Mouse (Mus musculus): ENCODE results near the gene Amigo2. TPM values are rescaled to one million over a fixed set of nuclear protein-coding genes. Genes with fewer than 3 reads are reported as not detected.

Amigo2 gene
- polyA plus RNA-seq, 1 experiment from 2014 or later = 11.2 TPM

DNA sequence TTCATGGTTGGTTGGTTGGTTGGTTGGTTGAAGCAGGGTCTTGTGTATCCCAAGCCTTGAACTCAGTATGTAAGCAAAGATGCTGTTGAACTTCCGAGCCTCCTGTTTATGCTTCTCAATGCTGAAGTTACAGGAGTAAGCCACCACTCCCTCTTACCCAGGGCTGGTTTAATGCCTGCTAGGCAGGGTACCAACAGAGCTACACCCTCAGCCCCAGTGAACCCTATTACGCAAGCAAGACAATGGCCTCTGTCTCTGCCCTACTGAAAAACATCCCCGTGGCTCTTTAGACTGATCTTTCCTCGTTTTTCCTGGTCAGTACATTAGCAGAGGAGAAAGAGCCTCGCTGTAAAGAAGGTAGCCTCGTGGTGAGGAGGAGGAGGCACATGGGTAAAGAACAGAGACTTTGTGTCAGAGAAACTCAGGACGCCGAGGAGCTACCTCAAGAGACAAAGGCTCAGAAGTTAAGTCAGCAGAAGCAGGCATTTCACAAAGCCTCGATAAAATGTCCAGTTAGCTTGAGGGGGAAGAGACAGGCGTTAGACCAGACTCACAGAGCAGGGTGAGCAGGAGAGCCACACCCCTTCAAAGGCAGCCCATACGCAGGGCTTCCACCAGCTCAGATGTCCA is 13.0 kb upstream of the Amigo2 start:
- no peak overlapping the region for H3K9ac ChIP-seq
- H3K4me2 ChIP-seq = no peak overlapping the region
- ATAC-seq (ENCODE audit: low FRiP score, low read depth) = no peak
- no peaks in the 10 kb centered on the region for H3K36me3 ChIP-seq
- no peak overlapping the region for H3K27ac ChIP-seq (replicated peaks)
- no peak overlapping the region for H3K4me3 ChIP-seq
- WGBS = 79% methylated on average over 11 of the region's 11 CpGs
- no peaks in the 10 kb centered on the region for H3K27me3 ChIP-seq
- H3K9me3 ChIP-seq = no peaks in the 10 kb centered on the region
- H3K4me1 ChIP-seq (replicated peaks) = no peaks in the 10 kb centered on the region

DNA sequence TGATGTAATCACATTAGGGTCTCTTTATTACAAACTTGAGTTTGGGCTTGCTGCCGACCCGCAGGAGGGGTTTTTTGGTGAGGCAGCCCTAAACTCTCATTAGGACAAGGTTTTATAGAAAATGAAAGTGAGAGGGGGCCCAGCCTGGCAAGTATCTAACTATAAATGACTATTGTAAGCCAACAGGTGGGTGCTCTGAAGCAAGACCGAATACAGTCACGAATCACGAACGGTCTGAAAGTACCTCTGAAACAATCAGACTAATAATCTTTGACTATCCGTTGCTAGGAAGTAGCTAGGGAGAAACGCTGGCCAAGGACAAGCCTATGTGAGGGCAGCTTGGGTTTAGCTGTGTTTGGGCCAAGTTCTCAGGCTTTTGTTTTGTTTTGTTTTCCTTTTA is 12.2 kb upstream of the Amigo2 start:
- Histone ChIP-seq H3K4me2 (no peak overlapping the region), H3K27ac (replicated peaks) (no peak overlapping the region), H3K9ac (no peak overlapping the region), H3K9me3 (no peaks in the 10 kb centered on the region), H3K4me3 (no peak overlapping the region), H3K4me1 (replicated peaks) (no peaks in the 10 kb centered on the region), H3K27me3 (no peaks in the 10 kb centered on the region), H3K36me3 (no peaks in the 10 kb centered on the region)
- no peak for ATAC-seq (ENCODE audit: low FRiP score, low read depth)
- WGBS = 70% methylated on average over 8 of the region's 8 CpGs

DNA sequence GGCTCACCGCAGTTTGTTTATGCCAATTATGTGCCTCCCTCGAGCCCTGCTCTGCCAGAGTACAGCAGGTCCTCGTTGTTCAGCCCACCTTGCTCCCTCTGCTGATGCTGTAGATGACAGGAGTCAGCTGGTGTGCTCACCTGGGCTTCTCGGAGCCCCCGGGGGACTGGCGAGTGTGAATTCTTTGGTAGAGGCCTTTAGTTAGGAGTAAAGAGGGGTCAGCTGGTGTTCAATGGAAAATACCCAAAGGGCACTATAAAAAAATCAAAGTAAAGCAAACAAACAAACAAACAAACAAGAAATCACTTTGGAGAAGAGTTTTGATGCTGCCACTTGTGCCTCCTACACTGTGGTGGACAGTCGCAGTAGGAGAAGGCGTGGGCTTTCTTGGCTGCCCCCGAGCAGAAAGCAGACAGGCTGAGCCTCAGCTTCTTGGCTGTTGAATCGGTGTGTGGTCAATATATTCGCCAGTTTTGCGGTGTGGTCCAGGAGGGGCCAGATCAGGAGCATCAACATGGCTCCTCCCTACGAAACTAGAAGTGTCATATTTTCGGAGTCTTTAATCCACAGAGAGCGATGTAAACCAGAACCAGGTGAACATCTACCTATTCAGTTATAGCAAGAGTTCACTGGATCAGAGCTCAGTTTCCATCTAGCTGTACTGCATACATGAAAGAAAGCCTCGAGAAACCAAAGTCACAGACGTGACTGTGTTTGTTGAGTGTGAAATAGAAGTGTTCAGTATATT is 11.6 kb upstream of the Amigo2 start:
- H3K9me3 ChIP-seq = no peaks in the 10 kb centered on the region
- H3K27ac ChIP-seq (replicated peaks) = no peak overlapping the region
- WGBS = 89% methylated on average over 17 of the region's 17 CpGs
- no peak overlapping the region for H3K9ac ChIP-seq
- H3K27me3 ChIP-seq = no peaks in the 10 kb centered on the region
- no peak overlapping the region for H3K4me2 ChIP-seq
- no peak overlapping the region for H3K4me3 ChIP-seq
- H3K36me3 ChIP-seq = no peaks in the 10 kb centered on the region
- no peak for ATAC-seq (ENCODE audit: low FRiP score, low read depth)
- no peaks in the 10 kb centered on the region for H3K4me1 ChIP-seq (replicated peaks)

DNA sequence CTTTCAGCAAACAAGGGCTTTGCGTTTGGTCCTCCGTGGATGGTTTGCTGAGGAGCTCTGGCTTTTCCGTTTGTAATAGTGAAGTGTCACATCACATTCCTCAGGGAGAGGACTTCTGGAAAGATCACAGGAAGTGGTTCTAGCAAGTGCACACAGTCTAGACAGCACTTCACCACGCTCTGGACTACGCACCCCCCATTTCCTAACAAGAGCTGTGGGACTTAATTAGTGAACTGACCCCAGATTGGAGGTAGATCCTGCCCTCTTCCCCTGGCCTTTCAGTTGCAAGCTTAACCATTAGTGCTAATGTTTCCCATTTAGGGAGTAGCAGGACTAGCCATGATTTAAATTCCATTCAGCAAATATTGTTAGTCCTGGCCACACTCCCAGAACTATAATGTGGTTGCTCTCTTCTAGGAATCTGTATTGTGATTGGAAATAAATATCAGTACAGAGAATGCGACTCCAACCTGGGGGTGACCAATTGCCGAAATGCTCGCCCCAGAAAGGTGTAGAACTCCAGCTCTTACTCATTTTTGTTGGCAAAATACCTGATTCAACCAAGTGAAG is 10.2 kb upstream of the Amigo2 start:
- Histone ChIP-seq H3K36me3 (no peaks in the 10 kb centered on the region), H3K4me1 (replicated peaks) (no peaks in the 10 kb centered on the region), H3K27ac (replicated peaks) (0 out of 2 replicates have a peak overlapping the region, but pooled peaks have one; percentile 9), H3K4me2 (no peak overlapping the region), H3K27me3 (no peaks in the 10 kb centered on the region), H3K9me3 (no peaks in the 10 kb centered on the region), H3K4me3 (no peak overlapping the region), H3K9ac (no peak overlapping the region)
- no peak for ATAC-seq (ENCODE audit: low FRiP score, low read depth)
- WGBS = 78% methylated on average over 8 of the region's 8 CpGs

DNA sequence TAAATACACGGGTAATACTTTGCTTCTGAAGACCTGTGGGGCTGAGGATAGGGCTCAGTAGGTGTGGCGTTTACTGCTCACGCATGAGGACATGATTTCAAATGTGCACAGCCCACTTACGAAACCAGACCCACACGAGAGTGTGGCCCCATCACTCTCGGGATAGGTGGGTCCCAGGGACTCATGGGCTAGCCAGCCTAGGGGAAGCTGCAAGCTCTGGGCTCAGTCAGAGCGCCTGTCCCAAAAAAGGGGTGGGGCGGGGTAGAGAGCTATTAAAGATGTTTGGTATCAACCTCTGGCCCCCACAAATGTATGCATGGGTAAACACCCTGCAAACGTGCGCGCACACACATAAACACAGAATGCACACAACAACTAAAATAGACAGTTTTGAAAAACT is 9.3 kb upstream of the Amigo2 start:
- H3K4me2 ChIP-seq = no peak overlapping the region
- H3K27me3 ChIP-seq = no peaks in the 10 kb centered on the region
- no peaks in the 10 kb centered on the region for H3K9me3 ChIP-seq
- no peaks in the 10 kb centered on the region for H3K4me1 ChIP-seq (replicated peaks)
- H3K27ac ChIP-seq (replicated peaks) = no peak overlapping the region
- WGBS = 96% methylated on average over 11 of the region's 11 CpGs
- H3K36me3 ChIP-seq = no peaks in the 10 kb centered on the region
- H3K9ac ChIP-seq = no peak overlapping the region
- ATAC-seq (ENCODE audit: low FRiP score, low read depth) = no peak
- no peak overlapping the region for H3K4me3 ChIP-seq

DNA sequence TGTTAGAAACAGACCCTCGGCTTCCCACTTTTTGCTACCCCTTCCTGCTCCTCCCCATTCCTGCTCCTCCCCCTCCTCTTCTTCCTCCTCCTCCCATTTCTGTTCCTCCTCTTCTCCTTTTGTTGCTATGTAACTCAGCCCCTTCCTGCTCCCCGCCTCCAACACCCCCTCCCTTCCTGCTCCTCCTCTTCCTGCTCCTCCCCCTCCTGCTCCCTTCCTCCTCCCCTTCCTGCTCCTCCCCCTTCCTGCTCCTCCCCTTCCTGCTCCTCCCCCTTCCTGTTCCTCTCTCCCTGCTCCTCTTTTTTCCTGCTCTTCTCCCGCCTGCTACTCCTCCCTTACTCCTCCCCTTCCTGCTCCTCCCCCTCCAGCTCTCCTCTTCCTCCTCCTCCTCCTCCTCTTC is 8.7 kb upstream of the Amigo2 start:
- no peak overlapping the region for H3K4me3 ChIP-seq
- H3K36me3 ChIP-seq = no peaks in the 10 kb centered on the region
- ATAC-seq (ENCODE audit: low FRiP score, low read depth) = no peak
- no peaks in the 10 kb centered on the region for H3K9me3 ChIP-seq
- no peak overlapping the region for H3K9ac ChIP-seq
- no peak overlapping the region for H3K4me2 ChIP-seq
- WGBS = 86% methylated on average over 3 of the region's 3 CpGs
- H3K27me3 ChIP-seq = no peaks in the 10 kb centered on the region
- H3K27ac ChIP-seq (replicated peaks) = no peak overlapping the region
- H3K4me1 ChIP-seq (replicated peaks) = no peaks in the 10 kb centered on the region

DNA sequence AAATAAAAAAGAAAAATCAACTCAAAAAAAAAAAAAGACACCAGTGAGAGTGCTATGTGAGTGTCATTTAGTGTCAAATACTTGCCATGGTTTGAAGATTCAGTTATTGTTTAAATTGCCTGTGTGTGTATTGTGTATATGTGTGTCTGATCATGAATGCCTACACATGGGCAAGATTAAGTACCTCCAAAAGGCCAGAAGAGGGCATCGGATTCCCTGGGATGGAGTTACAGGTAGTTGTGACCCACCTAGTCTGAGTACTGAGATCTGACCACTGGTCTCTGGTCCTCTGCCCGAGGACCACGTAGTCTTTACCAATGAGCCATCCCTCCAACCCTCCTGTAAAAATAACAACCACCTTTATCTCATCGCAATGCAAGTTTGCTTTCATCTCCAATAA is 7.3 kb upstream of the Amigo2 start:
- no peak for ATAC-seq (ENCODE audit: low FRiP score, low read depth)
- no peak overlapping the region for H3K27ac ChIP-seq (replicated peaks)
- WGBS = 93% methylated on average over 4 of the region's 4 CpGs
- H3K27me3 ChIP-seq = no peaks in the 10 kb centered on the region
- no peak overlapping the region for H3K4me2 ChIP-seq
- H3K4me1 ChIP-seq (replicated peaks) = no peaks in the 10 kb centered on the region
- H3K4me3 ChIP-seq = no peak overlapping the region
- H3K9ac ChIP-seq = no peak overlapping the region
- no peaks in the 10 kb centered on the region for H3K9me3 ChIP-seq
- no peaks in the 10 kb centered on the region for H3K36me3 ChIP-seq

DNA sequence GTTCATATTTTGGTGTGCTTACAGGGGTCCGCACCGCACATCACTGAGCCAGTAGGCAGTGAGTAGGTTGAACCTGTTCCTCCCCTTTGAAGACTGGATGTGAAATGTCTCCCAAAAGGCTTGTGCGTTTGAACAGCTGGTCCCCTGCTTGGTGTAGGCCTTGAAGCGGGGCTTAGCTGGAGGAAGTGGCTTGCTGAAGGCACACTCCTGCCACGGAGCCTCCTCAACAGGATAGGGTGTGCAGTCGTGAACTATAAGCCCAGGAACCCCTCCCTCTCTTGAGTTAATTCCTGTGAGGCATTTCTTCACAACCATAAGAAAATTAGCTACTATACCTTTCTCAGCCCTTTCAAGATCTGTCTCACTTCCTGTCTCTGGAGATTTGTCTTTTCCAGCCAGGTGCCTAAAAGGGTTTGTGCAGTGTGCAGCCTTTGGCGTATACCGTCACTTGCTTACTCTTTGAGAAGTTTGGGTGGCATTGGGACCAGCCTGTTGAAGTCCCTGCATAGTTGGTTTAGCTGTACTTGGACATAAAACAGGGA is 5.5 kb upstream of the Amigo2 start:
- ATAC-seq (ENCODE audit: low FRiP score, low read depth) = no peak
- Histone ChIP-seq H3K9me3 (no peaks in the 10 kb centered on the region), H3K4me1 (replicated peaks) (peaks cover 7% of the 10 kb centered on the region), H3K27me3 (no peaks in the 10 kb centered on the region), H3K9ac (no peak overlapping the region), H3K27ac (replicated peaks) (no peak overlapping the region), H3K4me2 (no peak overlapping the region), H3K36me3 (no peaks in the 10 kb centered on the region), H3K4me3 (no peak overlapping the region)
- 88% methylated on average over 8 of the region's 8 CpGs for WGBS

DNA sequence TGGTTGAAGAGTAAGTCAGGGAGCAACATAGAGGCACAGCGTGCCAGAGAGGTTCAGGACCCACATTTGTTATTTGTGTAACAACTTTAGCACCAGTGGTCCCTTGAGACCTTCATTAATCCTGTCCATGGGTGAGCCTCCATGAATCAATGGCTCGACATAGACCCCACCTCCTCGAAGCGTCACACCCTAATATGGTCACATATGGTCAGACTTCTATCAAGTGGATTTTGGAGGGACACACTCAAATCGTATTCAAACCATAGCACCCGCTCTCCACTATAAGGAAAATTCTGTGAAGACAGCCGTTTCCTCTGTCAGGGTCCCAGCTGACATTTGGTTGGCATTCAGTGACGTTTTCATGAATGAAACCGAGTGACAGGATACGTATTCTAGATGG is 2.2 kb upstream of the Amigo2 start:
- H3K9me3 ChIP-seq = no peaks in the 10 kb centered on the region

DNA sequence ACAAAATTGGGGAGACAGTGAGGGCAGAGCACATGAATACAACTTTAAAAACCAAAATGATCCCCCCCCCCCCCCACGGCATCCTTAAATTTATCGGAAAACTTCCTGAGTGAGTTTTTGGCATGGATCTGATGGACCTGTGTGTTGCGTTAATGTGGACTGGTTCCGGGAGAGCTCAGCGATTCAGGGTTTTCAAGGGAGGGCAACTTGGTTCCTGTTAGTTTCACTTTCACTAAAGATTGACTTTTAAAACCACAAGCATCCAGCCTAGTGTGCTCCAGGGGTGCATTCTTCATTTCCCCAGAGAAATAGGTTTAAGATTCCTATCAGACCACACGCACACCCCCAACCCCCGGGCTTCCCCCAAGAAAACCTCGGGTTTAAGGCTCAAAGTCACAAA is 1.2 kb upstream of the Amigo2 start:
- peak overlapping the region; percentile 88 for H3K27ac ChIP-seq (replicated peaks)

More for the DNA sequence above, 2.2 kb upstream of the Amigo2 start:
- WGBS = 94% methylated on average over 10 of the region's 10 CpGs
- no peak overlapping the region for H3K27ac ChIP-seq (replicated peaks)
- peaks cover 17% of the 10 kb centered on the region for H3K4me1 ChIP-seq (replicated peaks)
- 0 out of 2 replicates have a peak, but pooled peaks cover 3% of the 10 kb centered on the region for H3K27me3 ChIP-seq
- H3K9ac ChIP-seq = no peak overlapping the region
- H3K36me3 ChIP-seq = no peaks in the 10 kb centered on the region
- H3K4me2 ChIP-seq = no peak overlapping the region
- no peak for ATAC-seq (ENCODE audit: low FRiP score, low read depth)
- no peak overlapping the region for H3K4me3 ChIP-seq

DNA sequence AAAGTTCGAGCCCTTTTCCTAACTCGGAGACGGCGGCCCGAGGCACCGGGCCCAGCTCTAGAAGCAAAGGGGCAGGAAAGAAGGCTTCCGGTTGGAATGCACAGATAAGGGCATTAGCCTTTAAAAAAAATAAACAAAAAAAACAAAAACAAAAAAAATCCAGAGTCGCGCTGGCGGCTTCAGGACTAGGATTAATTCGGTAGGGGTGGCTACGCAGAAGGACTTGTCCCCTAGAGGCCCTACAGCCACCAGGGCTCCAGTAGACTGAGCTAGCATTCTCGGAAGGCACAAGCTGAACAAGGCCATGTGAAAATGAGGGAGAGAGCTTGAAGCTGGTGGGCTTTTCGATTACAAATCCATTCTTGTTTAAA is 689 bp upstream of the Amigo2 start:
- peak overlapping the region; percentile 67 for H3K4me2 ChIP-seq

More for the DNA sequence above, 1.2 kb upstream of the Amigo2 start:
- WGBS = 52% methylated on average over 8 of the region's 8 CpGs
- no peaks in the 10 kb centered on the region for H3K36me3 ChIP-seq
- H3K4me3 ChIP-seq = peak overlapping the region; percentile 78
- no peaks in the 10 kb centered on the region for H3K9me3 ChIP-seq
- peaks cover 21% of the 10 kb centered on the region for H3K4me1 ChIP-seq (replicated peaks)
- peak overlapping the region; percentile 88 for H3K9ac ChIP-seq
- 0 out of 2 replicates have a peak, but pooled peaks cover 3% of the 10 kb centered on the region for H3K27me3 ChIP-seq
- ATAC-seq (ENCODE audit: low FRiP score, low read depth) = no peak
- H3K4me2 ChIP-seq = peak overlapping the region; percentile 67

DNA sequence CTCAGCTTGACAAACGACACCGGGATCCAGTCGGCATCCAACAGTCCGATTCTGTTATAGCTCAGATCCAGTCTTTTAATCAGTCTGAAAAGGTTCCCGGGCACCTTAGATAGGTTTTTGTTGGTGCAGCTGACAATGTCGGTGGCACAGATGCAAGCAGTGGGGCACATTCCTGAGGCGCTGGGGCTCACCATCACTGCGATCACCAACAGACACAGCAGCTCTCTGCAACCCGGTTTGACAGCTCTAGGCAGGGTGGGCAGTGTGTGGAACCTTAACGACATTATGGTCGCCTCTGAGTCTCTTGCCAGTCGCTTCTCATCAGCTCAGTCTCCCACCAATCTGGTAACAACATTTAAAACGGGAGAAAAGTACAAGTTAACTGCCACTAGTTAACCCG is 831 bp downstream of the Amigo2 start:
- no peak overlapping the region for H3K27ac ChIP-seq (replicated peaks)

More for the DNA sequence above, 689 bp upstream of the Amigo2 start:
- H3K9ac ChIP-seq = peak overlapping the region; percentile 88
- H3K4me1 ChIP-seq (replicated peaks) = peaks cover 26% of the 10 kb centered on the region
- peak; percentile 24; the same call in 1 of the 2 replicates for ATAC-seq (ENCODE audit: low FRiP score, low read depth)
- under 1% methylated on average over 14 of the region's 14 CpGs for WGBS
- H3K27ac ChIP-seq (replicated peaks) = peak overlapping the region; percentile 88
- H3K27me3 ChIP-seq = 0 out of 2 replicates have a peak, but pooled peaks cover 3% of the 10 kb centered on the region
- no peaks in the 10 kb centered on the region for H3K36me3 ChIP-seq
- no peaks in the 10 kb centered on the region for H3K9me3 ChIP-seq
- peak overlapping the region; percentile 78 for H3K4me3 ChIP-seq

More for the DNA sequence above, 831 bp downstream of the Amigo2 start:
- Histone ChIP-seq H3K4me1 (replicated peaks) (peaks cover 28% of the 10 kb centered on the region), H3K9me3 (no peaks in the 10 kb centered on the region), H3K4me3 (peak overlapping the region; percentile 78), H3K27me3 (0 out of 2 replicates have a peak, but pooled peaks cover 3% of the 10 kb centered on the region), H3K36me3 (no peaks in the 10 kb centered on the region), H3K4me2 (peak overlapping the region; percentile 67), H3K9ac (0 out of 2 replicates have a peak overlapping the region, but pooled peaks have one; percentile 88)
- WGBS = 26% methylated on average over 14 of the region's 14 CpGs
- no peak for ATAC-seq (ENCODE audit: low FRiP score, low read depth)
